Mouse (Mus musculus): ENCODE measurements at regions not wholly inside any gene's neighbourhood (a gene's known extent, or its start where the extent isn't known, plus 50 kb on each side); places are given as distances from the start of the nearest gene placed in this dataset.

DNA sequence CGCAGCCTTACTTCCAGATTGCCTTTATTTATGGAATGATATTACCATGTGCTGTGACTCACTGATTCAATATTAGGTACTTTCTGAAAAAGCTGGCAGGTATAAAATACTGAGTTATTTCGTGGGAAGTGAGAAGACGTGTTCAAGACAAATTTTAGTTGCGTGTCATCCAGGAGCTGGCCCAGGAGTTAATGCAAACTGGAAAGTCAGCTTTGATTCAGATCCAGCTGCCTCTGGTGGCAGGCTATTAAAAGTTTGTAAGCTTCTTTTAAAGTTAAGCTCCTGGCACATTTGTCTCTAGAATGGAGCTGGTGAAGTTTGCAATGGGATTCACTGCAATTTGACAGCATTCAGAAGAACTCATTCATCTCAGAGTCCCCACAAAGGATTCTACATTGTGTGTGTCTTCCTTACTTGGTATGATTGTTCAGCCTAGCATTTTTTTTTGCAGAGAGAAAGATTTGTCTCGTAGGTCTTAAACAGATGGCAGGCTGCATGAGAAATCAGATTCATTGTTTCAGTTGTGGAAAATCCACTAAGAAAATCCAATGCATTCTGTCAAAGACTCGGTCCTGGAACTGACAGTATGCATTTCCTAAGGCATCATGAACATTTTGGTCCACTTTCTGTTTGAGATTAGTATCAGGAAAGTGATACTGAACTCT lies 599.1 kb downstream of the Gm19410 start:
- TF ChIP-seq EP300 (IDR thresholded peaks at IDR 0.05; ENCODE audit: low read depth) (no peak), CTCF (IDR thresholded peaks at IDR 0.05; ENCODE audit: low read depth) (no peak)
